Mouse (Mus musculus) lung, adult 2 months (tissue): Measurements from ENCODE around the gene Rrp12.

ENCODE experiments used
- CTCF ChIP-seq: fragments of 200-500 bp; IDR thresholded peaks from 2 replicates; pipeline ENCODE4 v1.5.1; 2011; ENCODE audit warnings: mild to moderate bottlenecking, low read length, control low read depth; ENCODE audit not compliant: insufficient read depth
- POLR2A ChIP-seq: fragments of 200-500 bp; IDR thresholded peaks from 2 replicates; pipeline ENCODE4 v1.6.1; 2011; ENCODE audit warnings: low read depth, mild to moderate bottlenecking, control low read depth, low read length, borderline replicate concordance; ENCODE audit errors: extremely low read depth

GRCm38 (mm10) chr19:41920412-41921067 is 24.6 kb upstream of the Rrp12 start:
- no peak for TF ChIP-seq POLR2A
- TF ChIP-seq CTCF: no peak
